Mouse (Mus musculus): Measurements from ENCODE around the gene Lsm7. TPM values are rescaled to one million over a fixed set of nuclear protein-coding genes. Genes with fewer than 3 reads are reported as not detected.

Gene Lsm7
- polyA plus RNA-seq, 1 experiment from 2014 or later: 218 TPM

- WGBS (ENCODE audit: insufficient replicate concordance): 17% methylated on average over 40 of the region's 40 CpGs
- peak overlapping the region; percentile 48 for H3K4me3 ChIP-seq (ENCODE audit: low read depth, low read length)
- H3K4me2 ChIP-seq: peak overlapping the region; percentile 96
- no peak for ATAC-seq (replicated peaks; ENCODE audit: insufficient number of reproducible peaks, low FRiP score, low TSS enrichment)
- H3K9ac ChIP-seq (ENCODE audit: low read depth, low read length): peak overlapping the region; percentile 63
- H3K9me3 ChIP-seq (replicated peaks; ENCODE audit: control insufficient read depth, low read length): no peaks in the 10 kb centered on the region
- peaks cover 10% of the 10 kb centered on the region for H3K36me3 ChIP-seq (ENCODE audit: control insufficient read depth, insufficient read depth, low read length)
- peaks cover 11% of the 10 kb centered on the region for H3K27me3 ChIP-seq (ENCODE audit: control insufficient read depth, insufficient read depth, low read length)
- peaks cover 51% of the 10 kb centered on the region for H3K4me1 ChIP-seq (ENCODE audit: control insufficient read depth, insufficient read depth, low read length)
- peak overlapping the region; percentile 64 for H3K27ac ChIP-seq (ENCODE audit: low read depth, low read length)
These were observed 46.7 kb downstream of the Lsm7 start for GRCm38 (mm10) chr10:80808099-80808984.

GRCm38 (mm10) chr10:80807057-80807627 lies 47.9 kb downstream of the Lsm7 start:
- peak overlapping the region; percentile 48 for H3K4me3 ChIP-seq (ENCODE audit: low read depth, low read length)
- H3K9me3 ChIP-seq (replicated peaks; ENCODE audit: control insufficient read depth, low read length): no peaks in the 10 kb centered on the region
- peak overlapping the region; percentile 96 for H3K4me2 ChIP-seq
- WGBS (ENCODE audit: insufficient replicate concordance): 1% methylated on average over 57 of the region's 58 CpGs
- peaks cover 51% of the 10 kb centered on the region for H3K4me1 ChIP-seq (ENCODE audit: control insufficient read depth, insufficient read depth, low read length)
- H3K36me3 ChIP-seq (ENCODE audit: control insufficient read depth, insufficient read depth, low read length): peaks cover 16% of the 10 kb centered on the region
- peak; percentile 13; the same call in 1 of the 2 replicates for ATAC-seq (replicated peaks; ENCODE audit: insufficient number of reproducible peaks, low FRiP score, low TSS enrichment)
- H3K27ac ChIP-seq (ENCODE audit: low read depth, low read length): peak overlapping the region; percentile 64
- H3K9ac ChIP-seq (ENCODE audit: low read depth, low read length): peak overlapping the region; percentile 73
- peaks cover 11% of the 10 kb centered on the region for H3K27me3 ChIP-seq (ENCODE audit: control insufficient read depth, insufficient read depth, low read length)

GRCm38 (mm10) chr10:80806341-80807056 lies 48.5 kb downstream of the Lsm7 start:
- H3K4me1 ChIP-seq (ENCODE audit: control insufficient read depth, insufficient read depth, low read length): peaks cover 51% of the 10 kb centered on the region
- no peaks in the 10 kb centered on the region for H3K9me3 ChIP-seq (replicated peaks; ENCODE audit: control insufficient read depth, low read length)
- H3K4me2 ChIP-seq: peak overlapping the region; percentile 96
- peak overlapping the region; percentile 73 for H3K9ac ChIP-seq (ENCODE audit: low read depth, low read length)
- H3K27ac ChIP-seq (ENCODE audit: low read depth, low read length): peak overlapping the region; percentile 64
- WGBS (ENCODE audit: insufficient replicate concordance): 44% methylated on average over 34 of the region's 34 CpGs
- H3K4me3 ChIP-seq (ENCODE audit: low read depth, low read length): peak overlapping the region; percentile 48
- H3K27me3 ChIP-seq (ENCODE audit: control insufficient read depth, insufficient read depth, low read length): peaks cover 11% of the 10 kb centered on the region
- peaks cover 18% of the 10 kb centered on the region for H3K36me3 ChIP-seq (ENCODE audit: control insufficient read depth, insufficient read depth, low read length)
- no peak for ATAC-seq (replicated peaks; ENCODE audit: insufficient number of reproducible peaks, low FRiP score, low TSS enrichment)

- H3K9ac ChIP-seq (ENCODE audit: low read depth, low read length): no peak overlapping the region
- H3K4me1 ChIP-seq (ENCODE audit: control insufficient read depth, insufficient read depth, low read length): peaks cover 51% of the 10 kb centered on the region
- no peak; the same call in 1 of the 2 replicates for ATAC-seq (replicated peaks; ENCODE audit: insufficient number of reproducible peaks, low FRiP score, low TSS enrichment)
- no peak overlapping the region for H3K4me2 ChIP-seq
- H3K36me3 ChIP-seq (ENCODE audit: control insufficient read depth, insufficient read depth, low read length): peaks cover 18% of the 10 kb centered on the region
- H3K9me3 ChIP-seq (replicated peaks; ENCODE audit: control insufficient read depth, low read length): no peaks in the 10 kb centered on the region
- H3K27me3 ChIP-seq (ENCODE audit: control insufficient read depth, insufficient read depth, low read length): peaks cover 11% of the 10 kb centered on the region
- 18% methylated on average over 3 of the region's 3 CpGs for WGBS (ENCODE audit: insufficient replicate concordance)
- H3K27ac ChIP-seq (ENCODE audit: low read depth, low read length): no peak overlapping the region
- no peak overlapping the region for H3K4me3 ChIP-seq (ENCODE audit: low read depth, low read length)
These were observed 49.1 kb downstream of the Lsm7 start for GRCm38 (mm10) chr10:80805925-80806324.

- WGBS (ENCODE audit: insufficient replicate concordance): 85% methylated on average over 5 of the region's 5 CpGs
- Histone ChIP-seq H3K4me1 (ENCODE audit: control insufficient read depth, insufficient read depth, low read length) (peaks cover 49% of the 10 kb centered on the region), H3K9ac (ENCODE audit: low read depth, low read length) (no peak overlapping the region), H3K4me3 (ENCODE audit: low read depth, low read length) (no peak overlapping the region), H3K9me3 (replicated peaks; ENCODE audit: control insufficient read depth, low read length) (no peaks in the 10 kb centered on the region), H3K27ac (ENCODE audit: low read depth, low read length) (no peak overlapping the region), H3K36me3 (ENCODE audit: control insufficient read depth, insufficient read depth, low read length) (peaks cover 18% of the 10 kb centered on the region), H3K27me3 (ENCODE audit: control insufficient read depth, insufficient read depth, low read length) (peaks cover 11% of the 10 kb centered on the region), H3K4me2 (no peak overlapping the region)
- ATAC-seq (replicated peaks; ENCODE audit: insufficient number of reproducible peaks, low FRiP score, low TSS enrichment): no peak
These were observed 49.7 kb downstream of the Lsm7 start for GRCm38 (mm10) chr10:80805322-80805721.

- Histone ChIP-seq H3K9ac (ENCODE audit: low read depth, low read length) (peak within 1 kb of the TSS; percentile 4; the same call in 1 of the 2 replicates), H3K36me3 (ENCODE audit: control insufficient read depth, insufficient read depth, low read length) (peaks cover 21% of the 10 kb centered on the region)
These were observed 50.1 kb downstream of the Lsm7 start, which contains the start of gene Amh for GRCm38 (mm10) chr10:80804916-80805315. TSS of gene Amh (plus strand) at chr10:80805243.

GRCm38 (mm10) chr10:80804340-80804739 lies 50.7 kb downstream of the Lsm7 start:
- no peak for ATAC-seq (replicated peaks; ENCODE audit: insufficient number of reproducible peaks, low FRiP score, low TSS enrichment)
- H3K9me3 ChIP-seq (replicated peaks; ENCODE audit: control insufficient read depth, low read length): no peaks in the 10 kb centered on the region
- H3K4me1 ChIP-seq (ENCODE audit: control insufficient read depth, insufficient read depth, low read length): peaks cover 49% of the 10 kb centered on the region
- H3K4me2 ChIP-seq: no peak overlapping the region
- no peak overlapping the region for H3K27ac ChIP-seq (ENCODE audit: low read depth, low read length)
- H3K9ac ChIP-seq (ENCODE audit: low read depth, low read length): 0 out of 2 replicates have a peak overlapping the region, but pooled peaks have one; percentile 4
- H3K36me3 ChIP-seq (ENCODE audit: control insufficient read depth, insufficient read depth, low read length): peaks cover 22% of the 10 kb centered on the region
- H3K4me3 ChIP-seq (ENCODE audit: low read depth, low read length): no peak overlapping the region
- WGBS (ENCODE audit: insufficient replicate concordance): 100% methylated on average over 2 of the region's 2 CpGs
- peaks cover 11% of the 10 kb centered on the region for H3K27me3 ChIP-seq (ENCODE audit: control insufficient read depth, insufficient read depth, low read length)

More at GRCm38 (mm10) chr10:80804916-80805315, 50.1 kb downstream of the Lsm7 start, which contains the start of gene Amh:
- H3K4me3 ChIP-seq (ENCODE audit: low read depth, low read length): no peak within 1 kb of the TSS
- no peak within 1 kb of the TSS for H3K4me2 ChIP-seq
- H3K4me1 ChIP-seq (ENCODE audit: control insufficient read depth, insufficient read depth, low read length): peaks cover 48% of the 10 kb centered on the region
- ATAC-seq (replicated peaks; ENCODE audit: insufficient number of reproducible peaks, low FRiP score, low TSS enrichment): no peak
- no peaks in the 10 kb centered on the region for H3K9me3 ChIP-seq (replicated peaks; ENCODE audit: control insufficient read depth, low read length)
- 61% methylated on average over 6 of the region's 6 CpGs for WGBS (ENCODE audit: insufficient replicate concordance)
- no peak within 1 kb of the TSS for H3K27ac ChIP-seq (ENCODE audit: low read depth, low read length)
- peaks cover 11% of the 10 kb centered on the region for H3K27me3 ChIP-seq (ENCODE audit: control insufficient read depth, insufficient read depth, low read length)

- Histone ChIP-seq H3K4me1 (ENCODE audit: control insufficient read depth, insufficient read depth, low read length) (peaks cover 36% of the 10 kb centered on the region), H3K36me3 (ENCODE audit: control insufficient read depth, insufficient read depth, low read length) (peaks cover 22% of the 10 kb centered on the region), H3K9me3 (replicated peaks; ENCODE audit: control insufficient read depth, low read length) (no peaks in the 10 kb centered on the region), H3K27ac (ENCODE audit: low read depth, low read length) (no peak overlapping the region), H3K9ac (ENCODE audit: low read depth, low read length) (no peak overlapping the region), H3K27me3 (ENCODE audit: control insufficient read depth, insufficient read depth, low read length) (peaks cover 6% of the 10 kb centered on the region), H3K4me2 (no peak overlapping the region), H3K4me3 (ENCODE audit: low read depth, low read length) (no peak overlapping the region)
- 74% methylated on average over 3 of the region's 3 CpGs for WGBS (ENCODE audit: insufficient replicate concordance)
- no peak for ATAC-seq (replicated peaks; ENCODE audit: insufficient number of reproducible peaks, low FRiP score, low TSS enrichment)
These were observed 52.0 kb downstream of the Lsm7 start for GRCm38 (mm10) chr10:80802996-80803395.

All from heart, embryonic 11.5 days (tissue).